1 mouse cellular context compared by ENCODE assay signal in the genomic region with DNA sequence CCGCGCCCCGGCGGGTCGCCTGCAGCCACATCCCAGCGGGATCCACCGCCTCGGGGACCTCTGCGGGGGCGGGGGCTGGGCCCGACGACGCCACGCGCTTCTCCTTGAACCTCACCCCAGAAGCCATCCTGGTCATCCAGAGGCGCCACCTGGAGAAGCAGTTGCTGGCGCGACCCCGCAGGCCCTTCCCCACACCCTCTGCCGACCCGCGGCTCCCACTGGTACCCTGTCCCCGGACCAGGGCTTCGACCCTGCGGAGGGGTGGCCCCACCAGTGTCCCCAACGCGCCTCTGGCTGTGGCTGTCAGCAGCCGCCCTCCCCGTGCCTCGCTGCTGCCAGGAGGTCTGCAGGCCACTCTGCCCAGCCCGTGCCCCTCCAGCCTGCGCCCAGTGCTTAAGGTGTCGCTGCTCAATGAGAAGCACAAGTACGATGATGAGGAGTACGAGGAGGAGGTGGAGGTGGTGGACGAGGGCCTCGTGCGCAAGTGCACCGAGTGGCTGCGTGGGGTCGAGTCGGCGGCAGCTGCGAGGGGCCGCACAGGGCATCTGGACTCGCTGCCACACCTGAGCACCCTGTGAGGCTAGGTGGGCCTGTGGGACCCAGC.
TF ChIP-seq lines count a peak whose summit lies in the region.

No protein-coding gene starts in this region.

TF ChIP-seq in ES-E14, 5 proteins besides CTCF, POLR2A, EP300 and RAD21:
- TF ChIP-seq MAFK (IDR thresholded peaks at IDR 0.05; ENCODE audit: insufficient read depth, low read depth, low read length) (no peak), ZC3H11A (IDR thresholded peaks at IDR 0.05; ENCODE audit: borderline replicate concordance, low read depth, low read length) (no peak), HCFC1 (IDR thresholded peaks at IDR 0.05; ENCODE audit: borderline replicate concordance, insufficient read depth, low read length) (no peak), CHD2 (IDR thresholded peaks at IDR 0.05; ENCODE audit: low read depth, low read length) (no peak), ZNF384 (IDR thresholded peaks at IDR 0.05; ENCODE audit: low read depth, low read length) (no peak)
